Mouse (Mus musculus) CH12.LX (cell line): Measurements from ENCODE around the gene Ispd.

Source experiments
- BHLHE40 ChIP-seq: IDR thresholded peaks from 2 replicates; pipeline ENCODE4 v1.6.1; 2011; ENCODE audit warnings: mild to moderate bottlenecking, low read depth, low read length, improper control_type of control experiment
- CHD1 ChIP-seq: IDR thresholded peaks from 2 replicates; pipeline ENCODE4 v1.6.1; 2012; ENCODE audit warnings: low read depth, low read length, improper control_type of control experiment, inconsistent platforms
- CTCF ChIP-seq, 2 experiments: IDR thresholded peaks in 1 of 2; conservative IDR thresholded peaks in 1 of 2; 2 replicates each; pipeline ENCODE4 v1.5.1; 2011 to 2012; ENCODE audit warnings: low read depth in 2 of 2, low read length in 2 of 2, improper control_type of control experiment in 1 of 2, inconsistent platforms in 1 of 2, mild to moderate bottlenecking in 1 of 2, moderate library complexity in 1 of 2
- ELF1 ChIP-seq: IDR thresholded peaks from 2 replicates; pipeline ENCODE4 v1.6.1; 2014; ENCODE audit warnings: low read depth, mild to moderate bottlenecking, inconsistent platforms, low read length, improper control_type of control experiment
- EP300 ChIP-seq: IDR thresholded peaks from 2 replicates; pipeline ENCODE4 v1.6.1; 2011; ENCODE audit warnings: low read length, improper control_type of control experiment
- JUN ChIP-seq: IDR thresholded peaks from 2 replicates; pipeline ENCODE4 v1.6.1; 2011; ENCODE audit warnings: low read depth, mild to moderate bottlenecking, low read length, improper control_type of control experiment, moderate library complexity; ENCODE audit not compliant: insufficient read depth
- MAZ ChIP-seq: IDR thresholded peaks from 2 replicates; pipeline ENCODE4 v1.6.1; 2012; ENCODE audit warnings: low read depth, mild to moderate bottlenecking, inconsistent platforms, low read length, improper control_type of control experiment, moderate library complexity
- NELFE ChIP-seq: IDR thresholded peaks from 2 replicates; pipeline ENCODE4 v1.6.1; 2011; ENCODE audit warnings: low read depth, low read length, improper control_type of control experiment
- POLR2A ChIP-seq: IDR thresholded peaks from 2 replicates; pipeline ENCODE4 v1.6.1; 2011; ENCODE audit warnings: low read depth, mild to moderate bottlenecking, improper control_type of control experiment, low read length
- POLR2AphosphoS2 ChIP-seq: IDR thresholded peaks from 2 replicates; pipeline ENCODE4 v1.6.1; 2011; ENCODE audit warnings: low read depth, low read length, improper control_type of control experiment
- RCOR1 ChIP-seq: conservative IDR thresholded peaks from 2 replicates; pipeline ENCODE4 v1.6.1; 2012; ENCODE audit warnings: low read depth, mild to moderate bottlenecking, inconsistent platforms, low read length, improper control_type of control experiment
- TCF12 ChIP-seq: IDR thresholded peaks from 2 replicates; pipeline ENCODE4 v1.6.1; 2014; ENCODE audit warnings: low read depth, mild to moderate bottlenecking, inconsistent platforms, low read length, improper control_type of control experiment
- USF1 ChIP-seq: IDR thresholded peaks from 2 replicates; pipeline ENCODE4 v1.6.1; 2014; ENCODE audit warnings: low read depth, mild to moderate bottlenecking, inconsistent platforms, low read length, improper control_type of control experiment
- ZC3H11A ChIP-seq: IDR thresholded peaks from 2 replicates; pipeline ENCODE4 v1.6.1; 2012; ENCODE audit warnings: low read depth, mild to moderate bottlenecking, inconsistent platforms, low read length, improper control_type of control experiment

GRCm38 (mm10) chr12:36681779-36682178 is 300.5 kb downstream of the Ispd start:
- TF ChIP-seq POLR2A (no peak), CTCF (conservative IDR thresholded peaks at IDR 0.05 in 1 of 2, IDR thresholded peaks at IDR 0.05 in 1 of 2; ENCODE audit: low read depth in 2 of 2, low read length in 2 of 2) (peak in 1 of 2 experiments; percentile 51; a peak in 2 of 4 replicates), ZC3H11A (no peak), CHD1 (no peak), EP300 (no peak), ELF1 (no peak), POLR2AphosphoS2 (no peak), USF1 (no peak), NELFE (no peak), JUN (no peak), TCF12 (no peak), BHLHE40 (no peak), MAZ (no peak), RCOR1 (no peak)
